Mouse (Mus musculus): ENCODE results near the gene Gm10392.

Gm10392 gene

GRCm38 (mm10) chr11:77491123-77491501 is 27.9 kb downstream of the Gm10392 start:
- peak; percentile 85 for DNase-seq

- no peak for DNase-seq
Observed at GRCm38 (mm10) chr11:77490451-77490850, 28.5 kb downstream of the Gm10392 start.

- DNase-seq = peak; percentile 84
Observed at GRCm38 (mm10) chr11:77489591-77490235, 29.3 kb downstream of the Gm10392 start, which contains the start of gene Ankrd13b. TSS of gene Ankrd13b (minus strand) at chr11:77489678.

- DNase-seq = peak; percentile 55
Observed at GRCm38 (mm10) chr11:77488771-77489581, 30.0 kb downstream of the Gm10392 start.

- peak; percentile 60 for DNase-seq
Observed at GRCm38 (mm10) chr11:77486798-77487197, 32.2 kb downstream of the Gm10392 start.

GRCm38 (mm10) chr11:77485229-77485628 is 33.8 kb downstream of the Gm10392 start:
- no peak for DNase-seq

GRCm38 (mm10) chr11:77483510-77484255 is 35.3 kb downstream of the Gm10392 start:
- DNase-seq = no peak

- DNase-seq = no peak
Observed at GRCm38 (mm10) chr11:77483043-77483442, 36.0 kb downstream of the Gm10392 start.

GRCm38 (mm10) chr11:77476895-77477294 is 42.1 kb downstream of the Gm10392 start:
- DNase-seq = no peak

- DNase-seq = no peak
Observed at GRCm38 (mm10) chr11:77476216-77476615, 42.8 kb downstream of the Gm10392 start.

GRCm38 (mm10) chr11:77472775-77473174 is 46.2 kb downstream of the Gm10392 start:
- DNase-seq = no peak

- DNase-seq = no peak
Observed at GRCm38 (mm10) chr11:77471407-77471806, 47.6 kb downstream of the Gm10392 start.

GRCm38 (mm10) chr11:77468397-77468796 is 50.6 kb downstream of the Gm10392 start:
- DNase-seq = no peak

- DNase-seq = peak; percentile 81
Observed at GRCm38 (mm10) chr11:77467784-77468183, 51.2 kb downstream of the Gm10392 start.

- no peak for DNase-seq
Observed at GRCm38 (mm10) chr11:77467157-77467556, 51.8 kb downstream of the Gm10392 start.

Measured in cerebellum, adult 8-10 months (tissue).